Mouse (Mus musculus): ENCODE data around the gene Cpeb3.

DNA sequence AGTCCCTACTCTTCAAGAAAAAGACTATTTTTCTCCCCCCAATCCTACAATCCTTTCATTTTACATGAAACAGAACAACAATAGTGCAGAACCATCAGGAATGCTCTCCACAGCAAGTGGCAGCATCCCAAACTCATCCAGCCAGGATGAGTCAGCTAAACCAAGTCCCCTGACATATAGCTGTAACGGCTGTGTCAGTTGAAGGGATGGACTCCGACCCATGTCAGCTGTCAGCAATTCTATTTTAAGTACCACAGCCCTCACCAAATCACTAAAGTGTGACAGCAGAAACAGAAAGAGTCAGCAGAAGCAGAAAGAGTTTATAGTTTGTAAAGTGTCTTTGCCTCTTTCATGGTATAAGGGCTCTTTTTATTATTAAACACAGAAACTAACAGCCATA lies 148.8 kb downstream of the Cpeb3 start:
- TF ChIP-seq ZNF384 (IDR thresholded peaks at IDR 0.05; ENCODE audit: low read depth, low read length) = no peak
- no peak for TF ChIP-seq CHD2 (IDR thresholded peaks at IDR 0.05; ENCODE audit: low read depth, low read length)
- TF ChIP-seq ZC3H11A (IDR thresholded peaks at IDR 0.05; ENCODE audit: borderline replicate concordance, low read depth, low read length) = no peak
- TF ChIP-seq MAFK (IDR thresholded peaks at IDR 0.05; ENCODE audit: insufficient read depth, low read depth, low read length) = 0 out of 2 replicates have a peak, but pooled peaks have one; percentile 60

Data from ES-E14 (cell line).